Mouse (Mus musculus) cerebellum, postnatal 4 days (tissue): ENCODE data around the gene Ube2v1.
A peak's percentile ranks its signal among the peaks of the same experiment; 100 is the strongest.
"Not testable (repeated sequence)": the region's sequence is repeated elsewhere in the genome, so short reads cannot be mapped to it uniquely, and the experiment has no call there.

Source experiments
- DNase-seq, 2 experiments: peaks; one replicate each; pipeline ENCODE4 v3.0.0; 2022; ENCODE audit warnings: low spot score in 2 of 2, mixed read lengths in 1 of 2

The Ube2v1 gene

GRCm38 (mm10) chr2:167654911-167655600 is 23.2 kb upstream of the Ube2v1 start:
- DNase-seq, result no peak

GRCm38 (mm10) chr2:167652694-167653093 is 20.8 kb upstream of the Ube2v1 start:
- no peak for DNase-seq

- no peak for DNase-seq
Measured at GRCm38 (mm10) chr2:167651622-167652021, 19.7 kb upstream of the Ube2v1 start.

GRCm38 (mm10) chr2:167649290-167650032 is 17.6 kb upstream of the Ube2v1 start:
- DNase-seq, result no peak

- no peak for DNase-seq
Measured at GRCm38 (mm10) chr2:167646411-167646810, 14.5 kb upstream of the Ube2v1 start.

- DNase-seq, result not testable (repeated sequence)
Measured at GRCm38 (mm10) chr2:167643356-167644052, 11.6 kb upstream of the Ube2v1 start.

- no peak for DNase-seq
Measured at GRCm38 (mm10) chr2:167642164-167642563, 10.3 kb upstream of the Ube2v1 start.

- peak in 1 of 2 experiments; percentile 39 for DNase-seq
Measured at GRCm38 (mm10) chr2:167641337-167641736, 9.4 kb upstream of the Ube2v1 start.

- DNase-seq, result peak in 1 of 2 experiments; percentile 37
Measured at GRCm38 (mm10) chr2:167640279-167640678, 8.4 kb upstream of the Ube2v1 start.

- no peak for DNase-seq
Measured at GRCm38 (mm10) chr2:167634865-167635512, 3.1 kb upstream of the Ube2v1 start.

GRCm38 (mm10) chr2:167634338-167634770 is 2.5 kb upstream of the Ube2v1 start:
- DNase-seq, result peak; percentile 78 to 93

- no peak for DNase-seq
Measured at GRCm38 (mm10) chr2:167633537-167633872, 1.6 kb upstream of the Ube2v1 start.

GRCm38 (mm10) chr2:167632731-167633536 is 1.0 kb upstream of the Ube2v1 start:
- no peak for DNase-seq

GRCm38 (mm10) chr2:167631181-167631590 is 709 bp downstream of the Ube2v1 start:
- no peak for DNase-seq

- no peak for DNase-seq
Measured at GRCm38 (mm10) chr2:167630421-167630820, 1.5 kb downstream of the Ube2v1 start.

- no peak for DNase-seq
Measured at GRCm38 (mm10) chr2:167629665-167630209, 2.2 kb downstream of the Ube2v1 start.

GRCm38 (mm10) chr2:167628872-167629271 is 3.0 kb downstream of the Ube2v1 start:
- no peak for DNase-seq

- no peak for DNase-seq
Measured at GRCm38 (mm10) chr2:167627019-167627418, 4.9 kb downstream of the Ube2v1 start.

- DNase-seq, result no peak
Measured at GRCm38 (mm10) chr2:167625670-167626069, 6.2 kb downstream of the Ube2v1 start.

- DNase-seq, result no peak
Measured at GRCm38 (mm10) chr2:167624368-167625075, 7.4 kb downstream of the Ube2v1 start.
